Mouse (Mus musculus) bone marrow, adult 2 months (tissue): ENCODE data around the gene Tbc1d10b.

Experiments
- CTCF ChIP-seq: fragments of 200-500 bp; IDR thresholded peaks from 2 replicates; pipeline ENCODE4 v1.5.1; 2011; ENCODE audit warnings: low read length, control low read depth; ENCODE audit not compliant: control insufficient read depth, insufficient read depth
- POLR2A ChIP-seq: fragments of 200-500 bp; IDR thresholded peaks from 2 replicates; pipeline ENCODE4 v1.6.1; 2011; ENCODE audit warnings: low read depth, mild to moderate bottlenecking, control low read depth, low read length, borderline replicate concordance; ENCODE audit not compliant: control insufficient read depth

DNA sequence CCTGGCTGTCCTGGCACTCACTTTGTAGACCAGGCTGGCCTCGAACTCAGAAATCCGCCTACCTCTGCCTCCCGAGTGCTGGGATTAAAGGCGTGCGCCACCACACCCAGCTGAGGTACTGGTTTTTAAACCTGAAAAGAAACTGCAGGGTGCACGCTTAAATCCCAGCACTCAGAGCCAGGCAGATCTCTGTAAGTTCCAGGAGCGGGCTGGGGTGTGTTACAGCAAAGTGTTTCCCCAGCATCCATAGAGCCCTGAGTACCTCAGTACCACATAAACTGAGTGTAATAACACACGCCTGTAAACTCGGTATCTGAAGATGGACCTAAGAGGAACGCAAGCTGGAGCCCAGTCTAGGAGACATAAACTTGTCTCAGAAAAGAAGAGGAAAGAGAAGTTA is 20.9 kb downstream of the Tbc1d10b start:
- TF ChIP-seq CTCF (no peak), POLR2A (no peak)
